Mouse (Mus musculus) common myeloid progenitor, adult 5-6 weeks (primary cell): ENCODE data around the gene Trim54. TPM values are rescaled to one million over a fixed set of nuclear protein-coding genes. Genes with fewer than 3 reads are reported as not detected.
A peak's percentile ranks its signal among the peaks of the same experiment; 100 is the strongest.

ENCODE experiments used
- ATAC-seq: replicated peaks from 2 replicates; pipeline ENCODE4 v1.8.0; 2016; ENCODE audit warnings: low read depth, mild to moderate bottlenecking, moderate TSS enrichment, inconsistent platforms; ENCODE audit not compliant: poor library complexity, severe bottlenecking
- total RNA-seq: library from RNA; stranded (forward); fragments of 200-1000, 187-1606 nt; gene quantifications from 2 replicates; pipeline ENCODE4 v1.2.3, GENCODE M21; 2017

The Trim54 gene
- total RNA-seq: not detected in 2 replicates

DNA sequence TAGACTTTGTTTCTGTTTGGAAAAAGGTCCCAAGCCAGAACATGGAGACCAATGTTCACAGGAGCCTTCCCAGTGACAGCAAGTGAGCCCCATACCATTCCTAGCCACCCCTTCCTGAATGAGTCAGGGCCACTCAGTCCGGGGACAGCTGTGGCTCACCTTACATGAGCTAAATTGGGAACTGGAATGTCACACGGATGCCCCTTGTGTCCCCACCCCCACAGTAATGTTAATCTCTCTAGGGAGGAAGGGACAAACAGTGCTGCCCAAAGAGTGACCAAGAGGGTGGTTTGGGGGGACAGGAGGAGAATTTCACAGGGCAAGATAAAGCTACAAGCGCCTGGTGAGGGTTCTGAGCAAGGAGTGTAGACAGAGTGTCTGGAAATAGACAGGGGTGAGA, at the start of gene Trim54:
Trim54 (plus strand) TSS at position 359 of the 400 bp plus-strand sequence.
- no peak for ATAC-seq

DNA sequence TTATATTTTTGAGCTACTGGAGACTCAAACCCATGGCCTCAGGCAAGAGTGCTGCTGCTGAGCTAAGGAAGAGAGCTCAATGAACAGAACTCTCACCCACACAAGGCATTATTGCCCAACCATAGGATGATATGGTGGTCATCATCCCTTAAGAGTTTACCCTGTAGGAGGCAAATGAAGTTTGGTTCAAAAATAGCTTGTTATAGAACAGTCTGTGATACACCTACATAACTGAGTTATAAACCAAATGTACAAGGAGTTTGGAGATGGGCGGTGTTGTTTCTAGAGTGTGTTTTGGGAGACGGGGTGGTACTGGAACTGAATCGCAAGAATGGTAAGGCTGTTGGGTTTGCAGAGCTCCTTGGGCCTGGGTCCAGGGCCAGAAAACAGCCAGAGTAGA, 46.7 kb upstream of the Trim54 start:
- no peak for ATAC-seq

DNA sequence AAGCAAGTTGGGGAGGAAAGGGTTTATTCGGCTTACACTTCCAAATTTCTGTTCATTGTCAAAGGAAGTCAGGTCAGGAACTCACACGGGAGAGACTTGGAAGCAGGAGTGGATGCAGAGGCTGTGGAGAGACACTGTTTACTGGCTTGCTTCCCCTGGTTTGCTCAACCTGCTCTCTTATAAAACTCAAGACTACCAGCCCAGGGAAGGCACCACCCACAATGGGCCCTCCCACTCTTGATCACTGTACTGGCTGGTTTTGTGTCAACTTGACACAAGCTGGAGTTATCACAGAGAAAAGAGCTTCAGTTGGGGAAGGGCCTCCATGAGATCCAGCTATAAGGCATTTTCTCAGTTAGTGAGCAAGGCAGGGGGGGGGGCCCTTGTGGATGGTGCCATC, 45.5 kb upstream of the Trim54 start:
- ATAC-seq: no peak

DNA sequence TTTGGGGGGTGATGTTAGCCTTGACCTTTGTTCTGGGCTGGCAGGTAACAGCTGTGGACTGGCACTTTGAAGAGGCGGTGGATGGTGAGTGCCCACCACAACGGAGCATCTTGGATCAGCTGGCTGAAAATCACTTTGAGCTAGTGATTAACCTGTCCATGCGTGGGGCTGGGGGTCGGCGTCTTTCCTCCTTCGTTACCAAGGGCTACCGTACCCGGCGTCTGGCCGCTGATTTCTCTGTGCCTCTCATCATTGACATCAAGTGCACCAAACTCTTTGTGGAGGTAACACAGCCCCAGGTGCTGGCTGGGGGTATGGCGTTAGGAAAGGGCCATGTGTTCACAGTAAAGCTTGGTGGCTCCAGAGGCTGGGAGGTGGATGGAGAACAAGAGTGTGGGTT, 44.7 kb upstream of the Trim54 start:
- no peak for ATAC-seq

DNA sequence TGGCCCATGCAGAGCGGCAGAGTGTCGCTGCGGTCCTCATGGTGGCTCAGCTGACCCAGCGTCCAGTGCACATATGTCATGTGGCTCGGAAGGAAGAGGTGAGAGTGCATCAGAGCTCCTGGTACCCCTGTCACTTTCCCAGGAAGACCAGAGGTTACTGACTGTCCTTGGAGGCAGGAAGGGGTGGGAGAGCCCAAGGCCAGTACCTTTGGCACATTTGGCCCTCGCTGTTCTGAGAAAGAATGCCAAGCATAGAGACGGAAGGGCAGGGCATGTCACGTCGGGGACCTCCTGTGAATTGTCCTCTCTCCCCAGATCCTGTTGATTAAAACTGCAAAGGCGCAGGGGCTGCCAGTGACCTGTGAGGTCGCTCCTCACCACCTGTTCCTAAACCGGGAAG, 43.3 kb upstream of the Trim54 start:
- ATAC-seq: no peak

DNA sequence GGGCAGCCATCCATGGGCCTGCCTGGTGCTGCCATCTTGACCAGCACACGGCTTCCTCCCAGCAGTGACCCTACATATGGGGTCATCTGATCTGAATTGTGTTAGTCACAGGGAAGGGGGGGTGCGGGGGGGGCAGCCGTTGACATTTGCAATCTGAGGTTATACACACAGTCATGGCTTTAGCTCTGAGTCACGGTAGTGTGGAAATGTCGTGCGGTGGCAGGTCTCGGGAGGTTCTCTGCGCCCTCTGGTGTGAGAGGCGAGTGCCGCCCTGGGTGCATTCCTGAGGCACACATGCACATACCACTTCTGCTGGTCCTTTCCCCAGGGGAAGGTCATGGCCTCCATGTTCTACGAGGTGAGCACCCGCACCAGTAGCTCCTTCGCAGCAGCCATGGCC, 40.2 kb upstream of the Trim54 start:
- no peak for ATAC-seq

DNA sequence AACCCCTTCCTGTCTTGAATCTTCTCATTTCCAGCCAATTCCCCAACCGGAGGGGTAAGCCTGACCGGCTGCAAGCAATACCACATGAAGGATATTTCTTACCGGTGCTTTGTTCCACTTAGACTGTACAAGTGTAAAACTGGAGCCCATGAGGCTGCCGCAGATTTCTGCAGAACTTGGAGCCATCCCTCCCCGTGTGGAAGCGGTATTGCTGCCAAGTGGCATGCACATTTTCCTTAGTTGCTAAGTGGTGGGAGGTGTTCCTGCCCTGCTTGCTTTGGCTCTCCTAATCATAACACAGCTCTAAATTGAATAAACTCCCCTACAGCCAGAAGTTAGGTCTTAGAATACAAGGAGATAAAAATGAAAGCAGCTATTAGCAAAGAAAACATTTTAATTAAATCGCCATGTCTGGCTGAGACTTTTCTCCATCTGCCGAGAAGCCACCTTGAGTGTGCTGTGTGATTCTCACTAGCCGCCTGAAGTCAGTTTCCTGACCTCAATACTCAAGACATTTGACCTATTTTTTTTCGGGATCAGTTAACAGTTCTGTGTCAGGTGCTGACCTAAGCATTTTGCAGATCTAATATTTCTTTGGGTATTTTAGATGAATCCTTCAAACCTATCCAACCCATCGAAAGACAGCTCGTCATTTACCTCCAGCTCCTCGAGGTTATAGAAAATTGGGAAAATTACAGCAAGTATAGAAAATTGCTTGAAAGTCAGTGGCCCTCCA, 36.3 kb upstream of the Trim54 start:
- no peak for ATAC-seq

DNA sequence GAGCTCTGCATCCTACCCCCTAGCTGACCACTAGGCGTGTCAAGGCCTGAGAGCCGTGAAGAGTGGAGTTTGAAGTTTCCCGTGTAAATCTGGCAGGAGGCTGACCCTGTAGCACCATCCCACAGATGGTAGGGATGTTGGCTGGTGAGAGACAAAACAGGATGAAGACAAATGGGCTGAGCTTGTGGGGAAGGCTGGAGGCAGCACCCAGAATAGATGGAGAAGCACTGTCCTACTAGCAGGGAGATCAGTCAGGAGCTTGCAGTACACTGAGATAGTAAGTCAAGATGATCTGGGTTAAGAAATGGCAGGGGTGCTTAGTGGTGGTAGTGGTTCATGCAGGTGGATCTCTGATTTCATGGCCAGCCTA, 35.7 kb upstream of the Trim54 start:
- ATAC-seq: no peak

DNA sequence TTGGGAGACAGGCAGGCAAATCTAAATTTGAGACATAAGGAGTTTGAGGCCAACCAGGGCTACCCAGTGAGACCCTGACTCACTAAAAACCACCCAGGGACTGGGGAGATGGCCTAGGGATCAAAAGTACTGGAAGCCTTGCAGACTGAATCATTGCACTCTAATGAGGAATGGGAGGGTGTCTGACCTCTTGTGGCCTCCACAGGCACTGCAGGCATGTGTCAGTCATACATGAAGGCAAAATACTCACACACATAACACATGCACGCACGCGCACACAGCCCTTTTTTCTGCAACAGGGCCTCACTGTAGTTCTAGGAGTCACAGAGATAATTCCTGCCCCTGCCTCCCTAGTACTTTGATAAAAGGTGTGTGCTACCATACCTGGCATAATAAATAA, 35.1 kb upstream of the Trim54 start:
- ATAC-seq: peak; percentile 69

DNA sequence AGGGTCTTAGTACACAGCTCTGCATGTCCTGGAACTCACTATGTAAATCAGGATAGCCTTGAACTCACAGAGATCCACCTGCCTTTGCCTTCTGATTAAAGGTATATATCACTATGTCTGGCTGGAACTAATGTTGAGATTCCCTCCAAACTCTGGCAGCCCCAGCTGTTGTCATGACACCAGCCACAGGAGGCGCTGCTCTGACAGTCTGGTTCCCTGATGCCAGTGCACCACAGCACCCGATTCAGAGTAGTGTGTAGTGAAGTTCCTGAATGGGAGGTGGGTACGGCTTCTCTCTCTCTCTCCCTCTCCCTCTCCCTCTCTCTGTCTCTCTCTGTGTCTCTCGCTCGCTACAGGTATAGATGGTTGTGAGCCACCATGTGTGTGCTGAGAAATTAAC, 34.2 kb upstream of the Trim54 start:
- peak; percentile 69 for ATAC-seq

DNA sequence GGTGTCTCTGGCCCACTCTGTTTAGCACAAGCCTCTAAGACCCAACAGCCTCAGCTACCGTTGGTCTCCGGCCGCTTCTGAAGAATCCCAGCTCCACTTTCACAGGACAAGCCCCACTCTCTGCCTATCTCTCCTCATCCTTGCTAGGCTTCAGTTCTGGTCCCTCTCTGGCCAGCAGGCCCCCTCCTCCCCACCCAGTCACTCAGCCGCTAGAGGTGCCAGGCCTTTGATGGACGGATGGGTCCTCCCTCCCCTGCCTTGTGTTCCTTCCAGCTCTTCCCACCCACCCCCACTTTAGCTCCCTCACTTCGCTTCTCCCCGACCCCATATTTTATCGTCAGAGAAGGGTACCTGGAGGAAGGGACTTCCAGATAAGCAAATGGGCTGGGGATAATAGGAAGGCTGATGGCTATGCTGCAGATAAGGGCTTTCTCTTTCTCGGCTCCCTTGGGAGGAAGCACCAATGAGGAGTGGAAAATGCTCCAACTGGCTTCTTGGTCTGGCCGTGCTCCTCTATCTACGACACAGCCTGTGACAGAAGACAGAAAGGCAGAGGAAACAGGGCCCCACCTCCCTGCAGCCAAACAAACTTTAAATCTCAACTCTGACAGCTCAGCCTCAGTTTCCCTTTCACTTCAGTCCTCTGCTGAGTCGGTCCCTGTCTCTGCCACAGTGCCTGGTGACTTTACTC, 33.4 kb upstream of the Trim54 start:
- ATAC-seq: no peak

DNA sequence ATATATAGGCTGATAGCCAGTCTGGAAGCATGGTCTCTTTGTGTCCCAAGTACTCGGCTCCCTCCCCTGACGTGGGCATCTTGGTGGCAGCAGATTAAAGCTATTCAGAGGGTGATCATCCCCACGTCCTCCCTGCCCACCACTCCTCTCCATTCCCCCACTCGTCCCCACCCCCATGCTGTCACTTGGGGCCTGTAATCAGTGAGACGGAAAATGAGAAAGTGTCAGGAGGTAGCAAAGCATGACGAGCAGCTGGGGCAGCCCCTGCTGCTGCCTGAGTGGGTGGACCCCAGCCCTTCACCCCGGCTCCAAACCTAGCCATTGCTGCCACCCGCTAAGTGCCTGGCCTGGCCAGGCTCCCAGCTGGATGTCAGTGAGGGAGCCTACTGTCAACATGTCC, 32.6 kb upstream of the Trim54 start:
- no peak for ATAC-seq

DNA sequence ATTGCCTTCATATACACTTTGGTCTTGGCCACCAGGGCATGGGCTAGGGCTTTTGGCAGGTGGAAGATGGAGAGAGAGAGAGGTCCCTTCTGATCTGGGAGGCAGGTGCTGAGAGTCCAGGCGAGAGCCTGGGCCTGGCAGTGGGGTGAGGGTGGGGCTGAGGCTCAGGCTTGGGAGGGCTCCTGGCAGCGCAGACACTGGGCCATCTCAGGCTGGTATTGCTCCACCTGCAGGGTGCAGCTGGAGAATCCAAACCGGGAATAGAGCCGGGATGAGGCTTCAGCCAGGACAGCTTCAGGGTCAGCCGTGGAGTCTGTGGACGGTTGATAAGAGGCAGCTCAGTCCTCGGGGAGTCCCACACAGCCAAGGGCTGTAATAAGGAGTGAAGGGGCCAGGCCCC, 29.9 kb upstream of the Trim54 start:
- ATAC-seq: no peak

DNA sequence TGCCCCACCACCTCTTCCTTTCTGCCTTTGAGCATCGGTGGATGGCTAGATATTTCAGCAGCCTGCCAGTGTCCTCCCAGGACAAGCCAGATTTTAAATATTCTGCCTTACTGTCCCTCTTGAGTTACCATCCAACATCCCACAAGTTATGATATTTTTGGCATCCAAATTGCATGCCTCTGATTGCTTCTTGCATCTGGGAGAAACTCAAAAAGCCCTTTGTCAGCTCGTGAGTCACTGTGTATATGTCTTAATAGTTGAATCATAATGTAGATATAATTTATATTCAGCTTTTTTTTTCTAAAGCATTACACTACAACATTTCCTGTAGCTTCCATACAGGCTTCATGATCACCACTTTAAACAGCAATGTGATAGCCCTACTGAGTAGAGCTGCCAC, 29.4 kb upstream of the Trim54 start:
- no peak for ATAC-seq

DNA sequence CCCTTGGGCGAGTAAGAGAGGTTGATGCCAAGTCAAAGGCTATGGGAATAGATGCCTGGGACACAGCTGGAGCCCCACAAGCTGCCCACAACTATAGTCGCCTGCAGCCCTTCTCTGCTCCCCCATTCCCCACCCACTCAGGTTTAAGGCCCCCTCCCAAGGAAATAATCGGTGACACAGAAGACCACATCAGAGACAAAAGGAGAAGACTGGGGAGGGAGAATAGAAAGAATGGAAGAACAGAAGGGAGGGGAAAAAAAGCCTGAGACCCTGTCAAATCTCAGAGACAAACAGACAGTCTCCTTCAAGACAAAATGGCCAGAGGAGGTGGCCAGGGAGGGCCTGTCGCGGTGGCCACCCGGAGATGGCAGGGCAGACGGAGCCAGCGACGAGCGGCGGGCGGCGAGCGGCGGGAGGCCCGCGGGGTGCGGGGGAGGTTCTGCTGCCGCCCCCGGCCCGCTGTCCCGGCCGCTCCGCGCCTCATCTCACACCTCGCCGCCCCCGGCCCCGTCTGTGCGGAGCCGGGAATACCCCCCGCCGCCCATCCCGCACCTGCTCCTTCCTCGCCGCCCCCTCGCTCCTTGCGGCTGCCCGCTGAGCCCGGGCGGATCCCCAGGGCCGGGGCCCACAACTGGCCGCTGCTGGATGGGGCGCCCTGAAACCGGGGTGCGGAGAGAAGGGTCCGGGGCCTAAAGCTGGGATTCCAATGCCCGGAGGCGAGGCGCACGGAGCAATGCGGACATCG, 24.1 kb upstream of the Trim54 start:
- ATAC-seq: no peak

DNA sequence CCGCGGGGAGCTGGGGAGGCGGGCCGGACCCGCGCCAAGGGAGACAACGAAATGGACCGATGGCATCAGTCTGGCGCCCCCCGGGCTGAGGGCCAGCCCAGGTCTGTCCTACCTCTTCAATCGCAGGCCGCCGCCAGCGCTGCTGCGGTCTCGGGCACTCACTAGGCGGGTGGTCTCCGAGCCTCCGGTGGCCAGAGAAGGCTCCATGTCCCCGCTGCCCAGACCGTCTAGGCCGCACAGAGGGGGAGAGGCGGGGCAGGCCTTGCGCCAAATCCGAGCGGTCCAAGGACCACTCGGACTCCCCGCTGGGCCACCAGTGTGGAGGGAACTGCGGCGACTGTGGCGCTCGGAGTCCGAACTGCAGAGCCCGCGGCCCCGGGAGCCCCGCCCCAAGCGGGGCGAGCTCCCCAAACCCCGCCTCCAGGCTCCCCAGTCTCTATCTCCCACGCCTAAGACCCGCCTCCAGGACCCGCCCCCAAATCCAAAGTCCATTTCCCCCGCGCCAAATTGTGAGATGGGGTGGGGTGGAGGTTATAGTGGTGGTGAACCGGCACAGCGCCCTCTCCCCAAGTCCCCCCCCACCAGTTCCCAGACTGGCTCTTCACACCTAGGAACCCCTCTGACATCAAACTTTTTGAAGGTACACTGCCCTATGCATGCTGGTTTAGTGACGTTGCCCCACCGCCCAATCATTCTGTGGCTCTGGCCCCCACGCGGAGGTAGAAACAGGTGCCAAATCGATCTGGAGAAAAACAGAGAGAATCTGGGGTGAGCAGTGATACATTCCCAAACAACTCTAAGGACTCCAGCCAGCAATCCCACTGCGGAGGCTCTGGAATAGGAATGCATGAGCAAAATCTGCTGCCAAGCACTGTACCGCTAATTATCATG, 23.1 kb upstream of the Trim54 start:
- no peak for ATAC-seq

DNA sequence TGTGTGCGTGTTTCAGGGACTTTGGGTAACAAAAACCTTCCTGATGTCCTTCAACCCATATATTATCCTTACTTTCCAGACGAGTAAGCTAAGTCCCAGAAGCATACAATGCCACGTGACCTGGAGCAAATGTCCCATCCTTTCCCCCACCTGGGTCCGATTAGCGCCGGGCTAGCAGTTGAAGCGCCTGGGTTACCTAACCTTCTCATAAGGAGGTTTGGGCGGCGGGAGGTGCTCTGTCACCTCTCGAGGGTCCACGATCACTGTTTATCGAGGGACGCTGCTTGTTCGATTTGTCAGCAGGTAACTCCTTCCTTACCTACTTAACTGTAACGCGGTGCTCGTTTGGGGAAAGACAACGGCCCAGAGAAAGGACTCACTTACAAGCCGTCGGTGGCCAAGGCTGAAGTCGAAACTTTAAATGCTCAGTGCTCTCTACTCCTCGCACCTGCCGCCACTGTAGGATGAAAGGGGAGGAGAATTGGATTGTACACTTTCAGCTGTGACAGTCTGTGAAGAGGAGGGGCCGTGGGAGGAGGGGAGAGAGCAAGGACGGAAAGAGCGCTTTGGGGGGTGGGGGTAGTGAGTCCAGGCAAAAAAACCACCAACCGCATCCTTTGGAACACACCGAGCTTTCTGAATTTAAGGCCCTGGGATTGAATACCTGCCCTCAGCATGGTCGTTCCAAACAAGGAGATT, 22.3 kb upstream of the Trim54 start:
- ATAC-seq: no peak

DNA sequence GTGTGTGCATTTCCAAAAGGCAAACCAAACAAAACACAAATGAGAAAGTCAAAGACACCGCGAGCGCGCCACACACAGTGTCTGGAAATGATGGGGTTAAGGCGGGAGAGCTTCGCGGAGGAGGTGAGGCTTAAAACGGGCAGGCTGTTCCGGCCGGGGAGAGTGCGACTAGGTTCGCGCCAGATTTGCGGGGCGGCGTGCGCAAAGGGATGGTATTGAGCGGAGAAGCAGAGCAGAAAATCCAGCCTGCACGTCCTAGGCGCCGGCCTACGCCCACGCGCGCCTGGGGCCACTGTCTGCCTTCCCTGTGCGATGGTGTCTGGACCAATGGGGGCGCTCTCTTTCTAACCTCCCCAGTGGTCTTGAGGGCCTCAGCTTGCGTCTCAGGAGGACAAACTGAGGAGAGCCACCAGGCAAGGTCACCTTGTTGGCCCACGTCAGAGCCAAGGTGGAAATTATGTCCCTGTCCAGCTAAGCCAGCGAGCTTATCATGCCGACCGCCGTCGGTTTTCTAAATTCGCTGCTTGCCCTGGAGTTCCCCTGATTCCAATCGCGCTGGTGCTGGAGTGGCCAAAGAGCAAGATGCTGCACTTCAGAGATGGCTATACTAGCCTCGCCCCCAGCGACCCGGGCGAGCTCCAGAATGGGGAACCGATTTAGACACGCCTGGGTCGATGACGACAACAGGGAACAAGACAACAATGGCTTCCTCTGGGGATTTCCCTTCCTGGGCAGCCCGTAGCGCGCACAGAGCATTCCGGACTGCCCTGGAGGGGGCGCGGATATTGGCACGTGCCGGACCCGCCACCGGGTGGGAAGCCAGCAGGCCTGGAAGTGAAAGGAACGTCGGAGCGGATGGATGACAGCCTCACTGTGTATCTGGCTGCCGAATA, 21.5 kb upstream of the Trim54 start:
- ATAC-seq: peak; percentile 94
